Mouse (Mus musculus) ES-E14 (cell line): ENCODE data around the gene Pappa2. TPM values are rescaled to one million over a fixed set of nuclear protein-coding genes. Genes with fewer than 3 reads are reported as not detected.

Experiments
- DNase-seq: peaks from one replicate; pipeline ENCODE4 v3.0.0-alpha.2; 2013; ENCODE audit warnings: low read depth, low spot score
- H3K27ac ChIP-seq: 2 replicates; pipeline ENCODE4 v1.5.1; 2012; ENCODE audit warnings: low read depth, mild to moderate bottlenecking, low read length, moderate library complexity, mixed read lengths; ENCODE audit not compliant: poor library complexity, insufficient read depth, severe bottlenecking
- H3K36me3 ChIP-seq: 2 replicates; pipeline ENCODE4 v1.6.1; 2012; ENCODE audit warnings: mild to moderate bottlenecking, low read length, moderate library complexity, mixed read lengths; ENCODE audit not compliant: control insufficient read depth, poor library complexity, insufficient read depth, severe bottlenecking
- H3K4me1 ChIP-seq, 2 experiments: fragments of 150-350 bp in 1 of 2; sonication (generic) in 1 of 2; 2 replicates each; pipeline ENCODE4 v1.6.1; 2012; ENCODE audit warnings: low read length in 2 of 2, mild to moderate bottlenecking in 1 of 2, mixed read lengths in 1 of 2; ENCODE audit not compliant: control insufficient read depth in 2 of 2, insufficient read depth in 2 of 2, poor library complexity in 1 of 2
- H3K4me3 ChIP-seq, 2 experiments: fragments of 150-350 bp in 1 of 2; sonication (generic) in 1 of 2; 2 replicates each; pipeline ENCODE4 v1.5.1; 2012; ENCODE audit warnings: low read length in 2 of 2, low read depth in 1 of 2, mild to moderate bottlenecking in 1 of 2, mixed read lengths in 1 of 2; ENCODE audit not compliant: insufficient read depth in 1 of 2, poor library complexity in 1 of 2, severe bottlenecking in 1 of 2
- H3K9ac ChIP-seq: 2 replicates; pipeline ENCODE4 v1.6.1; 2012; ENCODE audit warnings: low read depth, mild to moderate bottlenecking, low read length, mixed read lengths; ENCODE audit not compliant: poor library complexity, insufficient read depth, severe bottlenecking
- H3K9me3 ChIP-seq: fragments of 150-350 bp; sonication (generic); 2 replicates; pipeline ENCODE4 v1.6.1; 2012; ENCODE audit warnings: low read depth, mild to moderate bottlenecking, low read length; ENCODE audit not compliant: control insufficient read depth, insufficient read depth
- CHD2 ChIP-seq: IDR thresholded peaks from 2 replicates; pipeline ENCODE4 v1.6.1; 2014; ENCODE audit warnings: mild to moderate bottlenecking, low read depth, low read length, inconsistent platforms
- HCFC1 ChIP-seq: IDR thresholded peaks from 2 replicates; pipeline ENCODE4 v1.6.1; 2012; ENCODE audit warnings: low read length, inconsistent platforms, borderline replicate concordance; ENCODE audit not compliant: insufficient read depth
- MAFK ChIP-seq: IDR thresholded peaks from 2 replicates; pipeline ENCODE4 v1.6.1; 2014; ENCODE audit warnings: mild to moderate bottlenecking, low read depth, low read length, inconsistent platforms; ENCODE audit not compliant: insufficient read depth
- ZC3H11A ChIP-seq: IDR thresholded peaks from 2 replicates; pipeline ENCODE4 v1.6.1; 2012; ENCODE audit warnings: low read depth, mild to moderate bottlenecking, inconsistent platforms, low read length, borderline replicate concordance
- ZNF384 ChIP-seq: IDR thresholded peaks from 2 replicates; pipeline ENCODE4 v1.6.1; 2012; ENCODE audit warnings: low read depth, low read length, inconsistent platforms
- in situ Hi-C, 2 experiments: fragments of 600-800 bp; cut with MboI; formaldehyde crosslinking; loops; one replicate each; pipeline ENCODE4 v1.15.1; 2025; ENCODE audit warnings: low sequenced_read_pairs in 2 of 2, inconsistent platforms in 1 of 2; ENCODE audit not compliant: unreplicated experiment in 2 of 2
- total RNA-seq: library from RNA; depleted of rRNA; stranded (reverse); fragments of 300-350 nt; gene quantifications from 2 replicates; pipeline ENCODE4 v1.2.3, GENCODE M21; 2012

Pappa2 gene
- total RNA-seq, 1 experiment = not detected

DNA sequence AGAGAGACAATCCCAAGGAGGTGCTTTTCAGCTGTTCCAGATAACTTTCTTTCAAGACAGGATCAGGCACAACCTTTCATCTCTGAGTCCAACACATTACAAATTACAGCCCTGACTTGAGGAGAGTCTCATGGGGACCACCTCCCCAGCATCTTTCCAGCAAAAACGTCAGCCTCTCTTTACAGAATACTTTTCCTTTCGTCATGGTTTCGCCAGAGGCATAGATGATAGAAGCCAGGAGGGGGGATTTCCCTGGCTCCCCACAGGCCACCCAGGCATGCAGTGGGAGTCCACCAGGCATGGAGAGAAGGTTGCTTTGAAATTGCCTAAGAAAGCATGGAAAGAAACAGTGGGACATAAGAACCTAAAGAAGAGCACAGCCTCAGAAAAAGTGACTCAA lies 37.4 kb downstream of the Pappa2 start:
- no peak for TF ChIP-seq CHD2
- no peak for TF ChIP-seq MAFK
- no peak for TF ChIP-seq HCFC1
- TF ChIP-seq ZNF384 = no peak
- no peak for TF ChIP-seq ZC3H11A
- no peak overlapping the region for H3K4me3 ChIP-seq
- H3K36me3 ChIP-seq = no peaks in the 10 kb centered on the region
- no peak overlapping the region for H3K9ac ChIP-seq
- H3K4me1 ChIP-seq = no peaks in the 10 kb centered on the region
- no peaks in the 10 kb centered on the region for H3K9me3 ChIP-seq
- DNase-seq = no peak
- in situ Hi-C loops = loop anchor here in 1 of 2 experiments (10.0 kb wide), 1 partner anchor 192 kb away; no protein-coding TSS in a partner anchor
- H3K27ac ChIP-seq = no peak overlapping the region

DNA sequence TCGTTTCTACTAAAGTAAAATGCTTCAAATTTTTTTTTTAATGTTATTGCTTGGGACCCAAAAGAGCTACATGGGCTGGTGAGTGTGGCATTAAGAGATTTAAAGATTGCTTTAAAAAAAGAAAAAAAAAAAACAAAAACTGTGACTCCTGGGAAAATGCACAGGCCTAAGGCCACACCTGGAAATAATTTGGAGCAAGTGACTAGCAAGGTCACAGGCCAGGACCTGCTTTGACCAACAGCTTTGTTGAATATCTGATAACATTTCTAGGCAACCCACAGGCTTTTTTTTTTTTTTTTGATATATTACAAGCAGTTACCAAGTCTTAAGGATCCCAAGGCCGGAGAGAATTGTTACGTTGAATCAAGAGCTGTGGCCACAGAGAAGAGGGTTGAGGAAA lies 39.3 kb downstream of the Pappa2 start:
- H3K4me3 ChIP-seq = no peak overlapping the region
- H3K9ac ChIP-seq = no peak overlapping the region
- in situ Hi-C loops = loop anchor here in 1 of 2 experiments (10.0 kb wide), 1 partner anchor 194 kb away; no protein-coding TSS in a partner anchor
- no peak overlapping the region for H3K27ac ChIP-seq
- TF ChIP-seq HCFC1 (no peak), CHD2 (no peak), ZC3H11A (no peak), ZNF384 (no peak), MAFK (no peak)
- no peak for DNase-seq
- H3K4me1 ChIP-seq = no peaks in the 10 kb centered on the region
- H3K36me3 ChIP-seq = no peaks in the 10 kb centered on the region
- no peaks in the 10 kb centered on the region for H3K9me3 ChIP-seq

DNA sequence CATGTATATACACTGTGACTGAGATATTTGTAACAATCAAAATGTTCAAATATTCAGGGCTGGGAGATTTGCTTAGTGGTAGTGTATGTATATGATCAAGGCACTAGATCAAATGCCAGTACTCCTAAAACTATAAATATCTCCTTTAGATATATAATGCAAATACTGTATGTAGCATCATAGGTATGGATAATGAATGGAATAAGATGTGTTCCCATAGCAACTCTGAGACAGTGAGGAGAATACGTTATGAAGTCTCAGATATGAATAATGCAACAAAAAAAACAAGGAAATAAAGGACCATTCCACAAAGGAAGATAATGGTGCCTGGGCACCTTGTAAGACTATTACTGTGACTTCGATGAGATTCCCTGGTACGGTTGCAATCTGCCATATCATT lies 45.8 kb downstream of the Pappa2 start:
- Histone ChIP-seq H3K36me3 (no peaks in the 10 kb centered on the region), H3K4me3 (no peak overlapping the region), H3K9me3 (no peaks in the 10 kb centered on the region), H3K9ac (no peak overlapping the region), H3K4me1 (no peaks in the 10 kb centered on the region), H3K27ac (no peak overlapping the region)
- in situ Hi-C loops = no loop called here
- no peak for DNase-seq
- TF ChIP-seq MAFK (no peak), HCFC1 (no peak)

DNA sequence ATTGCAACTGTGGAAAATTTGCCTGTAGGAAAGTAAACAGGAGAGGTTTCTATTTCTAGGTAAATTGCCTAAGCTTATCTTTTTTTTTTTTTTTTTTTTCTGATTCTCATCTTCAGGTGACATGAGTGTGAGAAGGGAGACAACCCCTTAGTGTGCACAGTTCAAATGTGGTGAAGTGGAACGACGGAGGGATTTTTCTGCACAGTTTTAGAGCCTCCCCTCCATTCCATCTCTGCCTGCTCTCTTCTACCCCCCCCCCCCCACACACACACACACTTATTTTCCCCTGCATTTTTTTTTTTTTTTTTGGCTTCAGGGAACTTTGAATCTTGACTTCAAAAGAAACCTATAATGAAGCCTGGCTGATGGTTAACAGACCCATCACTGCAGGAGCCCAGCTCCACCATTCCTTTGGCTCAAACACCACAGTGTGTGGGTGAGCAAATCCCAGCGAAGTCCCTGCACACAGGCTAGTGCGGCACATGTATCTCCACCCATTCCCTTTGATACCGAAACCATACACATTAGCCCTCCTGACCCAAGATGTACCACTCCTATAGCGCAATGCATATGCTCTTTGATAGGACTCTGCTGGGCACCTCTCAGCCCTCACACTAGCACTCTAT lies 49.0 kb downstream of the Pappa2 start:
- in situ Hi-C loops = no loop called here
- TF ChIP-seq ZNF384 = no peak
- TF ChIP-seq CHD2 = no peak
- no peak for TF ChIP-seq HCFC1
- no peak for TF ChIP-seq MAFK
- no peak for TF ChIP-seq ZC3H11A
- no peak for DNase-seq
- Histone ChIP-seq H3K9me3 (no peaks in the 10 kb centered on the region), H3K9ac (no peak overlapping the region), H3K27ac (no peak overlapping the region), H3K4me3 (no peak overlapping the region), H3K36me3 (no peaks in the 10 kb centered on the region), H3K4me1 (no peaks in the 10 kb centered on the region)

DNA sequence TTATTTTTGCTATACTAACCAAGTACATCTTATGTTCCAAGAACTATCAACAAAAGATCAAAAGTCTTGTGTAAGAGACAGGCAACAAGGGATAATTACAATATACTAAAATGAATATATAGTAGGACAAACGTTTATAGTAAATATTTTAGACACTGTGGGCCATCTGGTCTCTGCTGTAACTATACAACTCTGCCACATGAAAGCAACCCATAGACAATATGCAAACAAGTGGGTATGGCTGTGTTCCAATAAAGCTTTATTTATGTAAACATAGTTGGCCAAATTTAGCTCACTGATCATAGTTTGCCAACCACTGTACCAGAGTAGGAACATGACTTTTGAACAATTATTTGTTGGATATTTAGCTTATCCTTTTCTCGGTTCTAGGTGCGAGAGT lies 50.9 kb downstream of the Pappa2 start:
- H3K4me3 ChIP-seq = no peak overlapping the region
- in situ Hi-C loops = no loop called here
- H3K9me3 ChIP-seq = no peaks in the 10 kb centered on the region
- no peak for TF ChIP-seq CHD2
- no peak for TF ChIP-seq ZNF384
- no peak for TF ChIP-seq HCFC1
- TF ChIP-seq MAFK = no peak
- TF ChIP-seq ZC3H11A = no peak
- H3K27ac ChIP-seq = no peak overlapping the region
- no peaks in the 10 kb centered on the region for H3K4me1 ChIP-seq
- no peak for DNase-seq
- H3K9ac ChIP-seq = no peak overlapping the region
- H3K36me3 ChIP-seq = no peaks in the 10 kb centered on the region
